Mouse (Mus musculus): ENCODE measurements at regions not wholly inside any gene's neighbourhood (a gene's known extent, or its start where the extent isn't known, plus 50 kb on each side); places are given as distances from the start of the nearest gene placed in this dataset.

DNA sequence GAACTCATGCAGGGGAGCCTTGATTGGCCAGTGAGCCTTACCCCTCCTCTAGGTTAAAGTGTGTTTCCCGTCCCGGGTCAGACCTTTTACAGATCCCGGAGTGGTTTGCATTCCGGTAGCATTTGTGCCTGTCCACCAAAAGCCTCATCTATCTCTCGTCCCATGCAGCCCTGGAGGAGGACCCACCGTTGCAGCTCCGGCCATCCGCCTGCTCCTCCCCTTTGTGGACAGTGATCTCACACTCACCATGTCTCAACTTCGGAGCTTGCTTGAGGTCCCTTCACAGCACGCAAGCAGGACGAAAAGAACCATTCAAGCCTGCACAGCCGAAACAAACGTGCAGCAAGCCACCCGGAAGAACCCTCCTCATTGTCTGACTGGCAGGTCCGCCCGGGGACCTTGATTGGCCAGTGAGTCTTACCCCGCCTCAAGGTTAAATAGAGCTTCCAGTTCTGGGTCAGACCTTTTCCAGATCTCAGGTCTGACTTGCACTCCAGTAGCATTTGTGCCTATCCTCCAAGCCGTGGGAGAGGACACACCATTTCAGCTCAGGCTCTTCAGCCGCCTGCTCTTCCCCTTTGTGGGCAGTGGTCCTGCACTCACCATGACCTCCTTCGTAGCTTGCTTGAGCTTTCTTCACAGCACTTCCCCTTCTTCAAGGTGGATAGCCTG lies 84.8 kb upstream of the Mettl4 start:
- no peak for TF ChIP-seq CTCF (IDR thresholded peaks at IDR 0.05; ENCODE audit: control insufficient read depth, insufficient read depth, low read length)
- TF ChIP-seq POLR2A (IDR thresholded peaks at IDR 0.05; ENCODE audit: borderline replicate concordance, control insufficient read depth, low read depth, low read length) = peak; percentile 40; the same call in 1 of the 2 replicates

Measured in bone marrow, adult 2 months (tissue).